Mouse (Mus musculus) spleen, postnatal 0 days (tissue): ENCODE measurements around the gene Smarcd3. TPM values are rescaled to one million over a fixed set of nuclear protein-coding genes. Genes with fewer than 3 reads are reported as not detected.

Source experiments
- microRNA counts: library from miRNA; unstranded; fragments of <30 nt; microRNA quantifications from one replicate; lab custom pipeline; 2015
- polyA plus RNA-seq: library from polyadenylated mRNA; unstranded; fragments of >200 nt; fragmentation: Nextera tagmentation; extraction: Ambion mirVana; gene quantifications from 2 replicates; pipeline ENCODE4 v1.2.1, GENCODE M21; 2015

Smarcd3 gene
- 2.4 and 3.6 TPM in 2 replicates for polyA plus RNA-seq

DNA sequence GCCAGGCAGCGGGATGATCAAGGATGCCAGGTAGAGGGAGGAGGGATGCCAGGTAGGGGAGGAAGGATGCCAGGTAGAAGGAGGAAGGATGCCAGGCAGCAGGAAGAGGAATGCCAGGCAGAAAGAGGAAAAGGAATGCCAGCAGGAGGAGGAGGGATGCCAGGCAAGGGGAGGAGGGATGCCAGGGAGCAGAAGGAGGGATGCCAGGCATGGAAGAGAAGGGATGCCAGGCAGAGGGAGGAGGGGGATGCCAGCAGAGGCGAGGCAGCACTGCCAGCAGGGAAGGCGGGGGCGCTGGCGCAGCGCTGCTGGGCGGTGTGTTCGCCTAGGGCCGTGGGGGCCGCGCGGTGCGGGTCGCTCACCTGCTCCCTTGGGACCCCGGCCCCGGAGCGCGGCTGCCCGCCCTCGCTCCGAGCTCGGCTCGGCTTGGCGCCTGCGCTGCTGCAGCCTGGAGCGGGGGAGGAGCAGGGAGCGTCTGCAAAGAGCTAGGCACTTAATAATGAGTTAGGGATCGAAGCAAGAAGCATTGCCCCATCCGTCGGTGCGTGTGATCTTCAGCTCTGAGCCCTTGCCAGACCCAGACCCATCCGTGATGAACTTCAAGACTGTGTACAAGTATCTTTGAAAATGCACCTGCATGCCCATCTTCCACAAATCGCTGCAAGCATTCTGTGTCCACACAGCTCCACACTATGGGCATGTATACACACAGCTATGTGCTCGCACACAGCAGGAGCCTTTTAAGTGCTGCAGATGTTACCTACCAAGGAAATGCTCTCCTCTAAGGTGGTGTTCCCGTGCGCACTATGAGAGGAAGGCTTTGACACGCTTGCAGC lies at the start of gene Smarcd3:
Smarcd3 (minus strand) TSS at position 426 of the 836 bp plus-strand sequence.

DNA sequence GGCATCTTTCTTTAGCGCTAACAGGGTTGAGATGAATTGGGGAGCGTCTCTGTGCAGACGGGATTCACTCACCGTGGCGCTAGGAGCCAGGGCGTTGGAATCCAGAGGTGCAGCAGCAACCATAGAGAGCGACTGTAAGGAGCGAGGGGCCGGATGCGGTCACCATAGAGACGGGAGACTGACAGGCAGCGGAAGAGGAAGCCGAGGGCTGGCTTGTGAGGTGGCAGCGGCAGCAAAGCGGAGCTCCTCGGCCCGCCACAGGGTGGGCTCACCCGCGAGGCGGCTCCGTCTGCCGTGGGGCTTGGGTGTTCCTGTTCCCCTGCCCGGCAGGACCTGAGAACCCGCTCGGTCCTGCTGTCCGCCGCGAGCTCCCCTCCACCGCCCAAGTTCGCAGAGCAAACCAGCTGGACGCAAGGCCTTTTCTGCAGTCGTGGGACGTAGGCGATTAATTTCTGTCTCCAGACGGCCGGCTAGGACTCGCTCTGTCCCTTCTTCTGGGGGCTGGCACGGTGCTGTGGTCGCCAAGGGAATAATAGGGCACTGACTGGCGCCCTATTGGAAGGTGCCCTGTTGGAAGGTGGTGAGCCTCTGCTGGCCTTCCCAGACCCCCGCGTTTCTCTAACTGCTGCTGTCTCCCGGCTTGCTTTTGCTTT lies 37.5 kb downstream of the Smarcd3 start, which contains the start of gene Chpf2:
Chpf2 (plus strand) TSS at position 195 of the 653 bp plus-strand sequence.

DNA sequence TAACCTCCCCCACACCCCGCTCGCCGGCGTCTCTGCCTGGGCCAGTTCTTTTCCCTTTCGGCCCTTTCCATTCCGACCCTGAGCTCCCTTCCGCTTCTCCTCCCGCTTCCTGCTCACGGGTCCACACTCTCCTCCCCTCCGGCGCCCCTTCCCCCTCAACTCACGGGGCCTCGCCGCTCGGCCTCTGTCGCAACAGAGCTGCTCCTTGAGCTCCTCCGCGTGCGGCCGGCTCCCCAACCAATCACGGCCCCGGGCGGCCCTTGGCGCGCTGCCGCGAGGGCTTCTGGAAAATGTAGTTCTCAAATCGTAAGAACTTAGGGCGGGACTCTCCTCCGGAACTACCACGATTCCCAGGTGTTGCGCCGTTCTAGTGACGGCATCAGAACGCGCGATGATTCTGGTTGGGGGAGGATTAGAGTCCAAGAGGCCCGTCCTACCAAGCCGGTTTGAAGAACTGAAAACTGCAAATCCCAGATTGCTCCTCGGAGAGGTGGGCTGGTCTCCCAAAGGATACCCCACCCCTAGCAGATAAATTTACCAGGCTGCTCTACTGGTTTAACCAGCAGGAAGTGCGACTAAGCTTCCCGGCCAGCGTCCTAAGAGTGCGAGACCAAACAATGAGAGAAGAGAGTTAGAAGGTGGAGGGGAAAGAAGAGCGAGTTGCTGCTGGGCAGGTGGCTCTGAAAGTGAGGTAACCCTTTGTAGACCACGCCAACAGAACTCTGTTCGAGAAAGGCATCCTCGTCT lies 46.9 kb downstream of the Smarcd3 start, which contains the start of gene Abcf2:
Abcf2 (minus strand) TSS at position 285 of the 747 bp plus-strand sequence.

DNA sequence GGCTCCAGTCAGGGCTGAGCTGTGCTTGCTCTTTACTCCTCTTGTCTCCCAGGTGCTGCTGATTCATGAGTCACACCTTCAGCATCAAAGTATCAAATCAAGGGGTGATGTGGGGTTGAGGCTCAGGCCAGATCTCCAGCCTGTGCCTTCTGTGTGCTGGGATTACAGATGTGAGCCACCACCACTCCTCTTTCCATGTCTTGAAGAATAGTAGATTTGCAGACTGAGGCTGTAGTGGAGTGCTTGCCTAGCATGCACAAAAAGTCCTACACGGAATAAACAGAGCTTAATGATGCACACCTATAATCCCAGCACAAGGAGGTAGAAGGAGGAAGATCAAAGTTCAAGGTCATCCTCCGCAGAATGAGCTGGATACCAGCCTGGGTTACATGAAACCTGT lies 67.5 kb downstream of the Smarcd3 start, which contains the start of gene 4931409K22Rik:
4931409K22Rik (minus strand) TSS at position 101 of the 400 bp plus-strand sequence.

MicroRNAs encoded within 50 kb of the gene (microRNA counts, 519-probe panel; counts per million panel counts)
- microRNA mmu-miR-671-3p (lab: Ali Mortazavi, UCI) (88.3 counts per million), microRNA mmu-miR-671-5p (lab: Ali Mortazavi, UCI) (88.3 counts per million)

Other genes starting within 250 kb of the Smarcd3 start
- 1.1 and 2.0 TPM in 2 replicates for gene Atg9b, start 232.3 kb downstream of the Smarcd3 start, polyA plus RNA-seq
- 20.3 and 21.0 TPM in 2 replicates for gene Abcb8, start 230.7 kb downstream of the Smarcd3 start, polyA plus RNA-seq
- not detected in 2 replicates for gene Asic3, start 211.0 kb downstream of the Smarcd3 start, polyA plus RNA-seq
- gene Cdk5, start 200.9 kb downstream of the Smarcd3 start, polyA plus RNA-seq: 13.7 and 16.6 TPM in 2 replicates
- gene Slc4a2, start 200.6 kb downstream of the Smarcd3 start, polyA plus RNA-seq: 9.1 and 10.4 TPM in 2 replicates
- 45.3 and 48.4 TPM in 2 replicates for gene Fastk, start 179.1 kb downstream of the Smarcd3 start, polyA plus RNA-seq
- gene Tmub1, start 176.6 kb downstream of the Smarcd3 start, polyA plus RNA-seq: 6.6 and 8.3 TPM in 2 replicates
- 12.6 and 14.8 TPM in 2 replicates for gene Agap3, start 172.2 kb downstream of the Smarcd3 start, polyA plus RNA-seq
- 0.04 TPM in 1 of 2 replicates, not detected in the other for gene Gbx1, start 97.2 kb downstream of the Smarcd3 start, polyA plus RNA-seq
- gene Asb10, start 83.4 kb downstream of the Smarcd3 start, polyA plus RNA-seq: 0.17 and 0.35 TPM in 2 replicates
- 0.07 and 0.10 TPM in 2 replicates for gene 4931409K22Rik, start 67.6 kb downstream of the Smarcd3 start, polyA plus RNA-seq
- gene Abcf2, start 46.9 kb downstream of the Smarcd3 start, polyA plus RNA-seq: 47.8 and 49.0 TPM in 2 replicates
- 11.3 and 14.3 TPM in 2 replicates for gene Chpf2, start 37.7 kb downstream of the Smarcd3 start, polyA plus RNA-seq
- gene Nub1, start 61.1 kb upstream of the Smarcd3 start, polyA plus RNA-seq: 15.3 and 17.1 TPM in 2 replicates
- 2.3 and 4.0 TPM in 2 replicates for gene Wdr86, start 106.3 kb upstream of the Smarcd3 start, polyA plus RNA-seq
- 1.9 and 2.4 TPM in 2 replicates for gene Crygn, start 133.6 kb upstream of the Smarcd3 start, polyA plus RNA-seq
- 104 and 113 TPM in 2 replicates for gene Rheb, start 218.2 kb upstream of the Smarcd3 start, polyA plus RNA-seq